Mouse (Mus musculus): ENCODE results near the gene Pik3c2g. TPM values are rescaled to one million over a fixed set of nuclear protein-coding genes. Genes with fewer than 3 reads are reported as not detected.

Gene Pik3c2g
- polyA plus RNA-seq, 1 experiment from 2014 or later: 3.2 TPM

DNA sequence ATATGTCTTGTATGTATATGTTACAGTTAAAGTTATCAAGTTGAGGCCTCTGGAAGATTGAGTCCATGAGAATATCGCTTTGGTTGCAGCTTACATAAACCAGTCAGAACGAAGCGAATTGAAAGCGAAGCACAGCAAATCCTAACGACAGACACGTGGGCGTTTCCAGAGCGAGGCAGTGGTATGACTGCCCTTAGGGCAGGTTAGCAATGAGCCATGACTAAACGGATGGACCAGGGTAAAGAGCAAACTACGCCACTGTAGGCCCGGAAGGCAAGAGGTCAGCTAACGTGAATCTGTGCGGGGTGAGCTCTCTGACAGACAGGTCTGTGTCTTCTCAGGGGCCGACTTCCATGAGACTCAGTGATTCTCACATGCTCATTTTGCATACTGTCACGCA is 1.4 kb downstream of the Pik3c2g start:
- Histone ChIP-seq H3K9me3 (ENCODE audit: control insufficient read depth, low read depth, low read length) (no peaks in the 10 kb centered on the region), H3K4me2 (replicated peaks; ENCODE audit: low read depth, low read length) (no peak overlapping the region), H3K27me3 (ENCODE audit: control insufficient read depth, insufficient read depth, low read length) (no peaks in the 10 kb centered on the region), H3K9ac (replicated peaks; ENCODE audit: low read depth, low read length) (no peak overlapping the region), H3K4me3 (ENCODE audit: low read depth, low read length) (no peak overlapping the region), H3K4me1 (ENCODE audit: control insufficient read depth, insufficient read depth, low read length) (no peaks in the 10 kb centered on the region), H3K27ac (ENCODE audit: low read length) (no peak overlapping the region), H3K36me3 (ENCODE audit: control insufficient read depth, insufficient read depth, low read length) (no peaks in the 10 kb centered on the region)
- WGBS: 55% methylated on average over 15 of the region's 15 CpGs
- ATAC-seq (ENCODE audit: insufficient number of reproducible peaks, insufficient read depth, low FRiP score, low read depth): no peak

DNA sequence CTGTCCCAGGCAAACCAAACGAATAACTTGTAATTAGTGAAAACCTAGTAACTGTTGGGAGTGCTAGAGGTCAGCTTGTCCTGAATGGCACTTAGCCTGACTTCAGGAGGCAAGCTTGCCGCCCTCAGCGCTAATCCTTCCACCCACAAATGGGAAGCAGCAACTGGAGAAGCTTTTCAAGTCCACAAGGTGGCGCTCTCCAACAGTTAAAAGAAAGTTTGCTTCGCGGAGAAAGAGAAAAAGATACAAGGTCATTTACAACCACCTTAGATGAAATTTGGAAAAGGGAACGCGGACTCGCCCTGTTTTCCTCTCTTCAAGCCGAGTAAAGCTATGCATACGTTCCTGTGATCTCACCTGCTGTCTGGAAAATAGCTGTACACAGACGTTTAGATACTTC is 2.3 kb downstream of the Pik3c2g start:
- Histone ChIP-seq H3K9ac (replicated peaks; ENCODE audit: low read depth, low read length) (no peak overlapping the region), H3K4me3 (ENCODE audit: low read depth, low read length) (no peak overlapping the region), H3K36me3 (ENCODE audit: control insufficient read depth, insufficient read depth, low read length) (no peaks in the 10 kb centered on the region), H3K27ac (ENCODE audit: low read length) (no peak overlapping the region), H3K4me1 (ENCODE audit: control insufficient read depth, insufficient read depth, low read length) (no peaks in the 10 kb centered on the region), H3K27me3 (ENCODE audit: control insufficient read depth, insufficient read depth, low read length) (no peaks in the 10 kb centered on the region), H3K4me2 (replicated peaks; ENCODE audit: low read depth, low read length) (peak overlapping the region; percentile 24), H3K9me3 (ENCODE audit: control insufficient read depth, low read depth, low read length) (no peaks in the 10 kb centered on the region)
- ATAC-seq (ENCODE audit: insufficient number of reproducible peaks, insufficient read depth, low FRiP score, low read depth): no peak
- 7% methylated on average over 12 of the region's 12 CpGs for WGBS

DNA sequence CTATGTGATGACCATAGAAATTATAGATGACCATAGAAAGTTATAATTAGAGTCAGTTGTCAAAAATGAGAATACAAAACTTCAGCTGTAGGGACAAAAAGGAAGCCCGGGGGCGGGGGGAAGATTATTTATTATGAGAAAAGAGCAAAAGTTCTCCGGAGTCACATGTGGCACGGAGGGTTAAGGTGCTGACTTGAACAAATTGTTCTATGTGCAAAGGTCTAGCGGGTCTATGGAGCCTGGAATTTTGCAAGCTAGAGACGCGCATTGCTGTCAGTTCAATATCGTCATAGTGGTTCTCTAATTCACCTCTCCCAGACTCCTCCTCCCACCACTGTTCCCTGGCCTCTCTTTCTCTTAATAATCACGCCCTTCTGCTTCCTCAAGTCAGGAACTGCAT is 2.8 kb downstream of the Pik3c2g start:
- Histone ChIP-seq H3K4me3 (ENCODE audit: low read depth, low read length) (no peak overlapping the region), H3K27ac (ENCODE audit: low read length) (no peak overlapping the region), H3K9ac (replicated peaks; ENCODE audit: low read depth, low read length) (no peak overlapping the region), H3K9me3 (ENCODE audit: control insufficient read depth, low read depth, low read length) (no peaks in the 10 kb centered on the region), H3K4me1 (ENCODE audit: control insufficient read depth, insufficient read depth, low read length) (no peaks in the 10 kb centered on the region), H3K36me3 (ENCODE audit: control insufficient read depth, insufficient read depth, low read length) (no peaks in the 10 kb centered on the region), H3K4me2 (replicated peaks; ENCODE audit: low read depth, low read length) (no peak overlapping the region), H3K27me3 (ENCODE audit: control insufficient read depth, insufficient read depth, low read length) (no peaks in the 10 kb centered on the region)
- no peak for ATAC-seq (ENCODE audit: insufficient number of reproducible peaks, insufficient read depth, low FRiP score, low read depth)
- WGBS: 50% methylated on average over 9 of the region's 9 CpGs

DNA sequence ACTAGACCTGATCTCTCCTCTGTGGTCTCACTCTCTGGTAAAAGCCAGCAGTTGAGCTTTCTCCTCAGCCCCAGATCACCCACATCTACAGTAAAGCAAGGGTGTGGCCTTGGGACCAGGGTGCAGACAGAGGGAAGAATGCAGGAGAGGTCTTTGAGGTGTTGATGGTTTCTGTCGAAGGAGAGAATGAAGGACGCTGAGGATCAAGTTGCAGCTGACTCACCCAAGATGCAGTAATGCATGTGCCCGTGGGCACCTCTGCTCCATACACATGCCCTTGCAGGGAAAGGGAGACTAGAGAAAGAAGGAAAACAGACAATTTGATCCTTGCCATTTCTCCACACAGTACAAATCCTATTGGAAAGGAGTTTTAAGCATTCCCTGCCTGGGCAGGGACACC is 5.1 kb downstream of the Pik3c2g start:
- Histone ChIP-seq H3K4me2 (replicated peaks; ENCODE audit: low read depth, low read length) (no peak overlapping the region), H3K9me3 (ENCODE audit: control insufficient read depth, low read depth, low read length) (no peaks in the 10 kb centered on the region), H3K36me3 (ENCODE audit: control insufficient read depth, insufficient read depth, low read length) (no peaks in the 10 kb centered on the region), H3K4me1 (ENCODE audit: control insufficient read depth, insufficient read depth, low read length) (no peaks in the 10 kb centered on the region), H3K27ac (ENCODE audit: low read length) (no peak overlapping the region), H3K27me3 (ENCODE audit: control insufficient read depth, insufficient read depth, low read length) (no peaks in the 10 kb centered on the region), H3K9ac (replicated peaks; ENCODE audit: low read depth, low read length) (no peak overlapping the region), H3K4me3 (ENCODE audit: low read depth, low read length) (no peak overlapping the region)
- 30% methylated on average over 3 of the region's 3 CpGs for WGBS
- no peak for ATAC-seq (ENCODE audit: insufficient number of reproducible peaks, insufficient read depth, low FRiP score, low read depth)

DNA sequence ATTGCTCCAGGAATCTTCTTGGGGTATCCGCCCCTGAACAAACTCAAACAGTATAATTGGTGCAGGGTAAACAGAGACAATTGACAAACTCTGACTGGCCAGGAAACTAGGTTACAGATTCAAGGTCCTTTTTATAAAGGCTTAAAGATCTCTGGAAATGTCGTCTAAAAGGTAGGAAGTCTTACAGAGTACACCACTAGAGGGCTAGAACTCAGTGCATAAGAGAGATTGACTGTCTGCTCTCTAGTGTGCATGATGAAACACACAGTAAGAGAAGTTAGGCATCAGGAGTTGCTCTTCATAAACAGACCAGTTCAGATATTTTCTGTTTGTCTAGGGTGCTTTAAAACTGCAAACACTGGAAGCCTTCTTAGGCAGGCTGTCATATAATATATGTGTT is 9.4 kb downstream of the Pik3c2g start:
- WGBS: 43% methylated on average over 2 of the region's 2 CpGs
- no peaks in the 10 kb centered on the region for H3K9me3 ChIP-seq (ENCODE audit: control insufficient read depth, low read depth, low read length)
- no peaks in the 10 kb centered on the region for H3K27me3 ChIP-seq (ENCODE audit: control insufficient read depth, insufficient read depth, low read length)
- no peaks in the 10 kb centered on the region for H3K4me1 ChIP-seq (ENCODE audit: control insufficient read depth, insufficient read depth, low read length)
- H3K36me3 ChIP-seq (ENCODE audit: control insufficient read depth, insufficient read depth, low read length): no peaks in the 10 kb centered on the region
- no peak overlapping the region for H3K4me2 ChIP-seq (replicated peaks; ENCODE audit: low read depth, low read length)
- H3K4me3 ChIP-seq (ENCODE audit: low read depth, low read length): no peak overlapping the region
- no peak overlapping the region for H3K27ac ChIP-seq (ENCODE audit: low read length)
- no peak overlapping the region for H3K9ac ChIP-seq (replicated peaks; ENCODE audit: low read depth, low read length)
- ATAC-seq (ENCODE audit: insufficient number of reproducible peaks, insufficient read depth, low FRiP score, low read depth): no peak

DNA sequence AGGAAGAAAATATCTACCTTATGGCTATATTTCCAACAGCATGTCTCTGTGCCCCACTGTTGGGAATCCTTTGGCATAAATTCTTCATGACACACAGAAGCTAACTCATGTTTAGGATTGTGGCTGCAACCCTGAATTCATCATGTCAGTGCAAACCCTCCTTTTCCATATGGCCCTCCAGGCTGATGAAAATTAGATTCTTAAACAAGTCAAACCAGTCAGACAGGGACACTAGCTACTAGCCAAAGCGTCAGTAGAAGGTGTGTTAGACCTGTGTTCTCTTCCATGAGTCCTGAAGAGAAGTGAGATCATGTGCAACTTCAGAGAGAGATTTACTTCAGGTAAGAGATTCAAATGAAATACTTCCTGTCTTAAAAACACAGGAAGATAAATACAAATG is 12.2 kb downstream of the Pik3c2g start:
- no peak overlapping the region for H3K27ac ChIP-seq (ENCODE audit: low read length)
- H3K9me3 ChIP-seq (ENCODE audit: control insufficient read depth, low read depth, low read length): no peaks in the 10 kb centered on the region
- H3K27me3 ChIP-seq (ENCODE audit: control insufficient read depth, insufficient read depth, low read length): no peaks in the 10 kb centered on the region
- H3K4me1 ChIP-seq (ENCODE audit: control insufficient read depth, insufficient read depth, low read length): no peaks in the 10 kb centered on the region
- WGBS: 74% methylated on average over 1 of the region's 1 CpGs
- ATAC-seq (ENCODE audit: insufficient number of reproducible peaks, insufficient read depth, low FRiP score, low read depth): no peak
- no peaks in the 10 kb centered on the region for H3K36me3 ChIP-seq (ENCODE audit: control insufficient read depth, insufficient read depth, low read length)
- H3K9ac ChIP-seq (replicated peaks; ENCODE audit: low read depth, low read length): no peak overlapping the region
- H3K4me3 ChIP-seq (ENCODE audit: low read depth, low read length): no peak overlapping the region
- H3K4me2 ChIP-seq (replicated peaks; ENCODE audit: low read depth, low read length): no peak overlapping the region

DNA sequence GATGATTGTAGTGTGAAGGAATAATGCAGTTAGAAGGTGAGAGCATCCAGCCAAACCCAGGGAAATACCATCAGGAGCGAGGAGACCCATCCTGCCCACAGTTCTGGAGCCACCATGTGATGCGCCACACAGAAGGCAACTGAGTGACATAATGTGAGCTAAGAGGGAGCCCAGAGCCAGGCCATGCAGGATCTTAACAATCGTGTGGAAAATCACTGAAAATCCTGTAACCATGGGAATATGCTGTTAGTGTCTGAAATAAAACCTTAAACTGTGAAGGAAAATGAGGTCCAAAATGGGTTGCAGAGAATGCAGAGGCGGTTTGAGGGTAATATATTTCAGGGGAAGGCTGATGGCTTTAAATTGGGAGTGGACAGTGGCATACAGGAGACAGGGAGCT is 31.8 kb downstream of the Pik3c2g start:
- Histone ChIP-seq H3K36me3 (ENCODE audit: control insufficient read depth, insufficient read depth, low read length) (no peaks in the 10 kb centered on the region), H3K27ac (ENCODE audit: low read length) (no peak overlapping the region), H3K4me2 (replicated peaks; ENCODE audit: low read depth, low read length) (no peak overlapping the region), H3K9me3 (ENCODE audit: control insufficient read depth, low read depth, low read length) (no peaks in the 10 kb centered on the region), H3K4me3 (ENCODE audit: low read depth, low read length) (no peak overlapping the region), H3K27me3 (ENCODE audit: control insufficient read depth, insufficient read depth, low read length) (no peaks in the 10 kb centered on the region), H3K4me1 (ENCODE audit: control insufficient read depth, insufficient read depth, low read length) (no peaks in the 10 kb centered on the region), H3K9ac (replicated peaks; ENCODE audit: low read depth, low read length) (no peak overlapping the region)
- WGBS: 83% methylated on average over 4 of the region's 4 CpGs
- ATAC-seq (ENCODE audit: insufficient number of reproducible peaks, insufficient read depth, low FRiP score, low read depth): no peak

DNA sequence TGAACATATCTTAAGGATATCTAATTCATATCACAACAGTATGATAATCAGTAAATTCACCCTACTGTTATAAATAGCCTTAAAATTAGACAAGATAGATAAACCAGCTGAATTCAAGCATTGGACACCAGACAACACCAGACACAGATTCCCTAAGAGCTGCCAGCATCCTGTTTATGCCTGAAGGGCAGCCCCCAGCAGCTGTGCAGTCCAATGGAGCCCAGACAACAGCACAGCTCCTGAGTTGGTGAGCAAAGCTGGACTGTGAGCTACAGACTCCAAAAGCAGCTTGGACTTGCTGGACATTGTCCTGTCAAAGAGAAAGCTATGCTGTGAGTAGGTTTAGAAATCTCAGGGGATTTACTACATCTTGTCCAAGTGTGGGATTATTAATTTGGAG is 37.7 kb downstream of the Pik3c2g start:
- Histone ChIP-seq H3K9me3 (ENCODE audit: control insufficient read depth, low read depth, low read length) (no peaks in the 10 kb centered on the region), H3K27me3 (ENCODE audit: control insufficient read depth, insufficient read depth, low read length) (no peaks in the 10 kb centered on the region), H3K9ac (replicated peaks; ENCODE audit: low read depth, low read length) (no peak overlapping the region), H3K4me1 (ENCODE audit: control insufficient read depth, insufficient read depth, low read length) (no peaks in the 10 kb centered on the region), H3K27ac (ENCODE audit: low read length) (no peak overlapping the region), H3K4me2 (replicated peaks; ENCODE audit: low read depth, low read length) (no peak overlapping the region), H3K36me3 (ENCODE audit: control insufficient read depth, insufficient read depth, low read length) (no peaks in the 10 kb centered on the region), H3K4me3 (ENCODE audit: low read depth, low read length) (no peak overlapping the region)
- ATAC-seq (ENCODE audit: insufficient number of reproducible peaks, insufficient read depth, low FRiP score, low read depth): no peak

DNA sequence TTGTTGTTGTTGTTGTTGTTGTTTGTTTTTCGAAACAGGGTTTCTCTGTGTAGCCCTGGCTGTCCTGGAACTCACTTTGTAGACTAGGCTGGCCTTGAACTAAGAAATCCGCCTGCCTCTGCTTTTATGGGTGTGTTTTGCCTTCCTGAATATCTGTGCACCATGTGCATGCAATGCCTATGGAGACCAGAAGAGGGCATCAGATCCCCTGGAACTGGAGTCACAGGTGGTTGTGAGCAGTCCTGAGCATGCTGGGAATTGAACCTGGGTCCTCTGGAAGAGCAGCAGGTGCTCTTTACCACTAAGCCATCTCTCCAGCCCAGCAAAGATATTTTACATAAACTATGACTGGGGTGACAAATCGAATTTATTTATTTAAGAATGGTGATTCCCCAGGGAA is 47.5 kb downstream of the Pik3c2g start:
- 84% methylated on average over 3 of the region's 3 CpGs for WGBS
- H3K4me3 ChIP-seq (ENCODE audit: low read depth, low read length): no peak overlapping the region
- H3K4me1 ChIP-seq (ENCODE audit: control insufficient read depth, insufficient read depth, low read length): no peaks in the 10 kb centered on the region
- no peak overlapping the region for H3K9ac ChIP-seq (replicated peaks; ENCODE audit: low read depth, low read length)
- H3K36me3 ChIP-seq (ENCODE audit: control insufficient read depth, insufficient read depth, low read length): no peaks in the 10 kb centered on the region
- H3K9me3 ChIP-seq (ENCODE audit: control insufficient read depth, low read depth, low read length): no peaks in the 10 kb centered on the region
- H3K27me3 ChIP-seq (ENCODE audit: control insufficient read depth, insufficient read depth, low read length): no peaks in the 10 kb centered on the region
- no peak for ATAC-seq (ENCODE audit: insufficient number of reproducible peaks, insufficient read depth, low FRiP score, low read depth)
- H3K27ac ChIP-seq (ENCODE audit: low read length): no peak overlapping the region
- no peak overlapping the region for H3K4me2 ChIP-seq (replicated peaks; ENCODE audit: low read depth, low read length)
